Mouse (Mus musculus) neural tube, embryonic 13.5 days (tissue): ENCODE measurements around the gene Klk1. TPM values are rescaled to one million over a fixed set of nuclear protein-coding genes. Genes with fewer than 3 reads are reported as not detected.
"Not testable (repeated sequence)": the region's sequence is repeated elsewhere in the genome, so short reads cannot be mapped to it uniquely, and the experiment has no call there.

Experiments used
- ATAC-seq: fragments of 200-750 bp; cut with Nextera tagmentation; 2 replicates; pipeline ENCODE4 v1.8.0; 2017; ENCODE audit warnings: low read depth, mild to moderate bottlenecking, moderate TSS enrichment, moderate library complexity
- H3K27ac ChIP-seq: fragments of 300-500 bp; sonication (generic); replicated peaks from 2 replicates; pipeline ENCODE4 v1.5.1; 2015; ENCODE audit warnings: moderate library complexity, mild to moderate bottlenecking, inconsistent platforms
- H3K27me3 ChIP-seq: fragments of 300-500 bp; sonication (generic); 2 replicates; pipeline ENCODE4 v1.6.1; 2015; ENCODE audit warnings: mild to moderate bottlenecking, inconsistent platforms
- H3K36me3 ChIP-seq: fragments of 300-500 bp; sonication (generic); 2 replicates; pipeline ENCODE4 v1.6.1; 2015; ENCODE audit warnings: mild to moderate bottlenecking, inconsistent platforms
- H3K4me1 ChIP-seq: fragments of 300-500 bp; sonication (generic); replicated peaks from 2 replicates; pipeline ENCODE4 v1.6.1; 2015; ENCODE audit warnings: inconsistent platforms
- H3K4me2 ChIP-seq: fragments of 300-500 bp; sonication (generic); 2 replicates; pipeline ENCODE4 v1.6.1; 2015; ENCODE audit warnings: inconsistent platforms, mild to moderate bottlenecking, moderate library complexity
- H3K4me3 ChIP-seq: fragments of 300-500 bp; sonication (generic); 2 replicates; pipeline ENCODE4 v1.5.1; 2015; ENCODE audit warnings: mild to moderate bottlenecking, inconsistent platforms
- H3K9ac ChIP-seq: fragments of 300-500 bp; sonication (generic); 2 replicates; pipeline ENCODE4 v1.6.1; 2015; ENCODE audit warnings: moderate library complexity, mild to moderate bottlenecking, inconsistent platforms
- H3K9me3 ChIP-seq: fragments of 300-500 bp; sonication (generic); 2 replicates; pipeline ENCODE4 v1.6.1; 2016; ENCODE audit warnings: inconsistent platforms
- WGBS: fragments of 180-500 bp; shearing (Covaris S2); methylation state at CpG from one replicate; pipeline ENCODE4 v1.1.7; 2015; 5-methylcytosine and 5-hydroxymethylcytosine counted together
- polyA plus RNA-seq: library from polyadenylated mRNA; unstranded; fragments of >200 nt; fragmentation: Nextera tagmentation; extraction: Ambion mirVana; gene quantifications from 2 replicates; pipeline ENCODE4 v1.2.1, GENCODE M21; 2015

Klk1 gene
- polyA plus RNA-seq = not detected in 2 replicates

GRCm38 (mm10) chr7:44225076-44225475, at the start of gene Klk1:
Gene Klk1, plus strand, starts transcription at chr7:44225360.
- H3K27me3 ChIP-seq = no peaks in the 10 kb centered on the region
- H3K36me3 ChIP-seq = no peaks in the 10 kb centered on the region
- H3K4me3 ChIP-seq = no peak within 1 kb of the TSS
- no peak for ATAC-seq
- no peak within 1 kb of the TSS for H3K9ac ChIP-seq
- 73% methylated on average over 1 of the region's 1 CpGs for WGBS
- H3K4me2 ChIP-seq = no peak within 1 kb of the TSS
- H3K9me3 ChIP-seq = no peaks in the 10 kb centered on the region
- no peak within 1 kb of the TSS for H3K27ac ChIP-seq
- H3K4me1 ChIP-seq = no peaks in the 10 kb centered on the region

GRCm38 (mm10) chr7:44179299-44180045, 45.7 kb upstream of the Klk1 start:
- no peak for ATAC-seq
- Histone ChIP-seq H3K9ac (no peak overlapping the region), H3K36me3 (no peaks in the 10 kb centered on the region), H3K4me1 (no peaks in the 10 kb centered on the region), H3K4me2 (no peak overlapping the region), H3K9me3 (no peaks in the 10 kb centered on the region), H3K27ac (no peak overlapping the region), H3K4me3 (no peak overlapping the region), H3K27me3 (no peaks in the 10 kb centered on the region)
- 55% methylated on average over 9 of the region's 9 CpGs for WGBS

- H3K27me3 ChIP-seq, H3K4me2 ChIP-seq, H3K36me3 ChIP-seq, H3K27ac ChIP-seq, H3K9me3 ChIP-seq, H3K4me1 ChIP-seq, H3K4me3 ChIP-seq, H3K9ac ChIP-seq, ATAC-seq: not testable (repeated sequence)
- WGBS = 65% methylated on average over 8 of the region's 8 CpGs
These were observed 38.6 kb upstream of the Klk1 start for GRCm38 (mm10) chr7:44186516-44186915.

DNA sequence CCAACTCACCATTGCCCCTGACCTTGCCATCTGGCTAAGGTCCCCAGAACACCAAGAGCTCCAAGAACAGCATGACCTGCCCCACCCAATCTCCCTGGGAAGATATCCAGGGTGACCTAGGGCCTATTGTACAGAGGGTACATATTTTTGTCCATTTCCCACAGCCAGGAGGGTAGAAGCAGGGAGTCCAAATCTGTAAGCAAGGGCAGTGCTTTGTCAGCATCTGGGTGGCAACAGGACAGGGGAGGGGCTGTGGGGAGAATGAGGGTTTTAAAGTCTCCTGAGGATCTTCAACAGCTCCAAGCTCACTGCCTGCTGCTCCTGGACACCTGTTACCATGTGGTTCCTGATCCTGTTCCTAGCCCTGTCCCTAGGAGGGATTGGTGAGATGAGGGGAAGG, 37.2 kb upstream of the Klk1 start, which contains the start of gene Klk1b24:
Gene Klk1b24, plus strand, starts transcription at position 301 of the 400 bp plus-strand sequence.
- H3K4me1 ChIP-seq, H3K4me2 ChIP-seq, H3K27ac ChIP-seq, H3K4me3 ChIP-seq, H3K27me3 ChIP-seq, ATAC-seq, H3K36me3 ChIP-seq, H3K9me3 ChIP-seq, H3K9ac ChIP-seq: not testable (repeated sequence)

DNA sequence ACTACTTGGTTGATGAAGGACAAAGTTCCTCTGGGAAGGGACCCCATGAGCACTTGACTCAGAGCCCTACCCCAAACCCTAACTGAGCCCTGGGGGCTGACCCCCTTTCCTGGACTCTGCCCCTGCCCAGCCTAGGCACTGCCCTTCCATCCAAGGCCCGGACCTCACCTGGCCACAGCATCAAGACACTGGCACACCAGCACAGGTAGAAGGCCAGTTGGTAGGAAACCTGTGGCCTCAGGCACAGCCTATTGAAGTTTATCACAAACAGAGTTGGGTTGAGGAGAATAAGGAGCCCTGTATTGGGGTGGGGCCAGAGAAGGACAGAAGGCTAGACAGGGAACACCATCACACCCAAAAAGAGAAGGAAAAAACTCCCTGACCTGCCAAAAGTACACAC, 31.7 kb upstream of the Klk1 start:
- not testable (repeated sequence) for H3K27me3 ChIP-seq, H3K27ac ChIP-seq, ATAC-seq, H3K9ac ChIP-seq, H3K36me3 ChIP-seq, H3K4me1 ChIP-seq, H3K4me2 ChIP-seq, H3K9me3 ChIP-seq, H3K4me3 ChIP-seq
- WGBS = 93% methylated on average over 1 of the region's 1 CpGs

DNA sequence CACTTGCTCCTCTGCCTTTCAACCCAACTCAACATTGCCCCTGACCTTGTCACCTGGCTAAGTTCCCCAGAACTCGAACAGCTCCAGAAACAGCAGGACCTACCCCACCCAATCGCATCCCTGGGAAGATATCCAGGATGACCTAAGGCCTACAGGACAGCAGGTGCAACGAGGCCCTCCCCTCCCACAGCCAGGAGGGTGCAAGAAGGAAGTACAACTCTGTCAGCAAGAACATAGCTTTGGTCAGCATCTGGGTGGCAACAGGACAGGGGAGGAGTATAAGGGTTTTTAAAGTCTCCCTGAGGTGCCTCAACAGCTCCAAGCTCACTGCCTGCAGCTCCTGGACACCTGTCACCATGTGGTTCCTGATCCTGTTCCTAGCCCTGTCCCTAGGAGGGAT, 27.3 kb upstream of the Klk1 start, which contains the start of gene Klk1b3:
Gene Klk1b3, plus strand, starts transcription at position 301 of the 400 bp plus-strand sequence.
- H3K4me1 ChIP-seq = no peaks in the 10 kb centered on the region
- no peaks in the 10 kb centered on the region for H3K27me3 ChIP-seq
- H3K27ac ChIP-seq = no peak within 1 kb of the TSS
- no peaks in the 10 kb centered on the region for H3K9me3 ChIP-seq
- H3K4me3 ChIP-seq = no peak within 1 kb of the TSS
- WGBS = 75% methylated on average over 3 of the region's 3 CpGs
- H3K9ac ChIP-seq = no peak within 1 kb of the TSS
- ATAC-seq = no peak
- no peaks in the 10 kb centered on the region for H3K36me3 ChIP-seq
- no peak within 1 kb of the TSS for H3K4me2 ChIP-seq

DNA sequence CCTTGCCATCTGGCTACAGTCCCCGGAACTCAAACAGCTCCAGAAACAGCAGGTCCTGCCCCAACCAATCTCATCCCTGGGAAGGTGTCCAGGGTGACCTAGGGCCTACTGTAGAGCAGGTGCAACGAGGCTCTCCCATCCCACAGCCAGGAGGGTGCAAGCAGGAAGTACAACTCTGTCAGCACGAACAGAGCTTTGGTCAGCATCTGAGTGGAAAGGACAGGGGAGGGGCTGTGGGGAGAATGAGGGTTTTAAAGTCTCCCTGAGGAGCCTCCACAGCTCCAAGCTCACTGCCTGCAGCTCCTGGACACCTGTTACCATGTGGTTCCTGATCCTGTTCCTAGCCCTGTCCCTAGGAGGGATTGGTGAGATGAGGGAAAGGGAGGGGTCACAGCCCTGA, 18.0 kb upstream of the Klk1 start, which contains the start of gene Klk1b4:
Gene Klk1b4, plus strand, starts transcription at position 301 of the 400 bp plus-strand sequence.
- H3K4me3 ChIP-seq, H3K4me2 ChIP-seq, H3K27ac ChIP-seq, H3K4me1 ChIP-seq, H3K9ac ChIP-seq, ATAC-seq, H3K27me3 ChIP-seq, H3K9me3 ChIP-seq, H3K36me3 ChIP-seq: not testable (repeated sequence)
- 49% methylated on average over 3 of the region's 3 CpGs for WGBS

GRCm38 (mm10) chr7:44208307-44208706, 16.9 kb upstream of the Klk1 start:
- no peak overlapping the region for H3K4me2 ChIP-seq
- H3K27ac ChIP-seq = no peak overlapping the region
- 89% methylated on average over 3 of the region's 3 CpGs for WGBS
- no peaks in the 10 kb centered on the region for H3K4me1 ChIP-seq
- H3K36me3 ChIP-seq = no peaks in the 10 kb centered on the region
- ATAC-seq = no peak
- no peak overlapping the region for H3K4me3 ChIP-seq
- no peaks in the 10 kb centered on the region for H3K27me3 ChIP-seq
- no peaks in the 10 kb centered on the region for H3K9me3 ChIP-seq
- no peak overlapping the region for H3K9ac ChIP-seq

GRCm38 (mm10) chr7:44215645-44216044, 9.5 kb upstream of the Klk1 start, which contains the start of gene Klk1b5:
Gene Klk1b5, plus strand, starts transcription at chr7:44215945.
- no peak within 1 kb of the TSS for H3K9ac ChIP-seq
- H3K4me3 ChIP-seq = no peak within 1 kb of the TSS
- no peaks in the 10 kb centered on the region for H3K9me3 ChIP-seq
- no peaks in the 10 kb centered on the region for H3K36me3 ChIP-seq
- no peaks in the 10 kb centered on the region for H3K27me3 ChIP-seq
- no peak for ATAC-seq
- no peak within 1 kb of the TSS for H3K4me2 ChIP-seq
- no peak within 1 kb of the TSS for H3K27ac ChIP-seq
- H3K4me1 ChIP-seq = no peaks in the 10 kb centered on the region
- 73% methylated on average over 1 of the region's 1 CpGs for WGBS

GRCm38 (mm10) chr7:44221601-44222000, 3.6 kb upstream of the Klk1 start:
- H3K36me3 ChIP-seq, H3K9me3 ChIP-seq, H3K4me1 ChIP-seq, H3K27ac ChIP-seq, H3K4me3 ChIP-seq, H3K27me3 ChIP-seq, ATAC-seq, H3K4me2 ChIP-seq, H3K9ac ChIP-seq: not testable (repeated sequence)
- WGBS = 77% methylated on average over 10 of the region's 10 CpGs

DNA sequence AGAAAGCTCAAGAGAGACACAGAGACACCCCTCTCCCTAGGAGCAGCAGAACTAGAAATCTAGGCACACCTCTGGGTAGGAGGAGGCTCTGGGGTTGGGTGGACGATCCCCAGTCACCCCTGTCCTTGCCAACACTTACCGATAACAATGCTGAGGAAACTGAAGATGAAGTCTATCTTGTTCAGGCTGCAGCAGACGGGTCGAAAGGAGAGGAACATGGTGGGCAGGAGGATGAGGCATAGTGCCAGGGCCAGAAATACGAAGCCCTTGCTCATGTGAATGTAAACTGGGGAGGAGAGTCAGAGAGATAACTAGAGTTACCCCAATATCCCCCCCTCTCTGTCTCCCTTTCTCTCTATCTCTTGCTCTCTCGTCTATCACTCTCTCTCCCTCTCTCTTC, 2.8 kb upstream of the Klk1 start:
- H3K9me3 ChIP-seq, H3K4me1 ChIP-seq, H3K27me3 ChIP-seq, H3K4me2 ChIP-seq, H3K36me3 ChIP-seq, H3K9ac ChIP-seq, H3K27ac ChIP-seq, ATAC-seq, H3K4me3 ChIP-seq: not testable (repeated sequence)
- 79% methylated on average over 6 of the region's 6 CpGs for WGBS

- Histone ChIP-seq H3K36me3 (no peaks in the 10 kb centered on the region), H3K9ac (no peak within 1 kb of the TSS), H3K27ac (no peak within 1 kb of the TSS), H3K4me1 (no peaks in the 10 kb centered on the region), H3K27me3 (no peaks in the 10 kb centered on the region), H3K4me3 (no peak within 1 kb of the TSS), H3K9me3 (no peaks in the 10 kb centered on the region), H3K4me2 (no peak within 1 kb of the TSS)
- ATAC-seq = no peak
- 82% methylated on average over 3 of the region's 3 CpGs for WGBS
These were observed 10.7 kb downstream of the Klk1 start, which contains the start of gene Gm36864 for GRCm38 (mm10) chr7:44235909-44236308. Gene Gm36864, plus strand, starts transcription at chr7:44236177.

DNA sequence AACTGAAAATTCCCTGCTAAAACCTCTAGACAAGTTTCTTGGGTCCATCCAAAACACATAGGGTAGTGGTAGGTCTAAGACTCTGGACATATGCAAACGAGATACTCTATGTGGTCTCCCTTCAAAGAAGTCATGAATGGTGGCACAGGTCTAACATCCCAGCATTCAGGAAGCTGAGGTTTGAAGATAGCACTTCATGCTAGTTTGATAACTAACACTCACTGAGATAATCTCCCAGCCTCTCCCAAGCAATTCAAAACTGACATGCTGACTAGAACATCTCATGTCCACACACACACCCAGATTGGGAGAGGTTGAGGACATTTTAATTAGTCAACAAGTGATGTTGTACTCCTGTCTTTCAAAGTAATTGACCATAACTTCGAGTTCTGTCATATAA, 14.8 kb downstream of the Klk1 start:
- Histone ChIP-seq H3K36me3 (no peaks in the 10 kb centered on the region), H3K27me3 (no peaks in the 10 kb centered on the region), H3K27ac (no peak overlapping the region), H3K4me3 (no peak overlapping the region), H3K9ac (no peak overlapping the region), H3K4me1 (no peaks in the 10 kb centered on the region), H3K4me2 (no peak overlapping the region), H3K9me3 (no peaks in the 10 kb centered on the region)
- 70% methylated on average over 2 of the region's 2 CpGs for WGBS
- no peak for ATAC-seq
